Mouse (Mus musculus): ENCODE measurements around the gene Tgif2. TPM values are rescaled to one million over a fixed set of nuclear protein-coding genes. Genes with fewer than 3 reads are reported as not detected.
"Not testable (repeated sequence)": the region's sequence is repeated elsewhere in the genome, so short reads cannot be mapped to it uniquely, and the experiment has no call there.

The Tgif2 gene
- total and polyA plus RNA-seq, 3 experiments, result 16.9 to 43.3 TPM; not detected in 1

- H3K36me3 ChIP-seq (ENCODE audit: control insufficient read depth in 1 of 2, insufficient read depth in 2 of 2, low read length in 2 of 2); H3K79me2 ChIP-seq (ENCODE audit: control insufficient read depth, insufficient read depth, low read length, poor library complexity); H3K4me3 ChIP-seq (ENCODE audit: control insufficient read depth in 1 of 2, insufficient read depth in 1 of 2, low read depth in 2 of 2, low read length in 2 of 2); H3K9me3 ChIP-seq (replicated peaks; ENCODE audit: insufficient read depth, low read length); H3K9ac ChIP-seq (ENCODE audit: control insufficient read depth, low read depth, low read length, poor library complexity, severe bottlenecking); H3K27me3 ChIP-seq (ENCODE audit: control insufficient read depth in 1 of 2, insufficient read depth in 2 of 2, low read length in 2 of 2); H3K4me1 ChIP-seq (ENCODE audit: control insufficient read depth in 1 of 2, insufficient read depth in 2 of 2, low read length in 2 of 2); DNase-seq (ENCODE audit: low read depth, low spot score); H3K27ac ChIP-seq (ENCODE audit: control insufficient read depth, low read depth, low read length): not testable (repeated sequence)
- TF ChIP-seq SMC3 (IDR thresholded peaks at IDR 0.05; ENCODE audit: low read depth, low read length) (peak; percentile 14; the same call in 1 of the 2 replicates), CTCF (IDR thresholded peaks at IDR 0.05 in 2 of 3, conservative IDR thresholded peaks at IDR 0.05 in 1 of 3; ENCODE audit: control insufficient read depth in 1 of 3, insufficient read depth in 1 of 3, low read depth in 2 of 3, low read length in 3 of 3, poor library complexity in 1 of 3, severe bottlenecking in 1 of 3) (peak in 2 of 3 experiments; percentile 10 to 21; a peak in 2 of 6 replicates)
Observed at GRCm38 (mm10) chr2:156853999-156854771, 14.4 kb downstream of the Tgif2 start.

DNA sequence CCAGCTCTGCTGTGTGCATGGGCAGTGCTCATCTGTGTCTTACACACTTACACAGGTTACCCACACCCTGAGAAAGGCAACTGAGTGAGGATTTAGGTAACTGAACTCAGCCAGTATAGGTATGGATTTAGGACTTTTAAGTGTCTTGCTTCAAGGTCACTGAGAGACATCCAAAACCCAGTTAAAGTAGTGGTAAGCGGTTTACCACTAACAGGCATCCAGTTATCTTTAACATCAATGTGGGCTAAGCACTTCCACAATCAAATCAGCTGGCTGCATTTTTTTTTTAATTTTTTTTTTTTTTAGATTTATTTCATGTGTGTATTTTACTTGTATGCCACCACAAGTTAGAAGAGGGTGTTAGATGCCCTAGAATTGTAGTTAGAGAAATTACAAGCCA, 16.5 kb downstream of the Tgif2 start:
- Histone ChIP-seq H3K79me2 (ENCODE audit: control insufficient read depth, insufficient read depth, low read length, poor library complexity) (peaks cover 6% of the 10 kb centered on the region), H3K4me1 (ENCODE audit: control insufficient read depth in 1 of 2, insufficient read depth in 2 of 2, low read length in 2 of 2) (peaks cover 0 to 4% of the 10 kb centered on the region in 2 experiments; a peak in 1 of 4 replicates), H3K27ac (ENCODE audit: control insufficient read depth, low read depth, low read length) (no peak overlapping the region), H3K4me3 (ENCODE audit: control insufficient read depth in 1 of 2, insufficient read depth in 1 of 2, low read depth in 2 of 2, low read length in 2 of 2) (no peak overlapping the region), H3K9ac (ENCODE audit: control insufficient read depth, low read depth, low read length, poor library complexity, severe bottlenecking) (no peak overlapping the region), H3K9me3 (replicated peaks; ENCODE audit: insufficient read depth, low read length) (no peaks in the 10 kb centered on the region), H3K27me3 (ENCODE audit: control insufficient read depth in 1 of 2, insufficient read depth in 2 of 2, low read length in 2 of 2) (no peaks in the 10 kb centered on the region), H3K36me3 (ENCODE audit: control insufficient read depth in 1 of 2, insufficient read depth in 2 of 2, low read length in 2 of 2) (peaks cover 2 to 4% of the 10 kb centered on the region in 2 experiments; a peak in 3 of 4 replicates)
- DNase-seq (ENCODE audit: low read depth, low spot score), result no peak
- TF ChIP-seq SIN3A (IDR thresholded peaks at IDR 0.05; ENCODE audit: low read length) (no peak), USF1 (IDR thresholded peaks at IDR 0.05; ENCODE audit: low read depth, low read length) (no peak), TBP (IDR thresholded peaks at IDR 0.05; ENCODE audit: low read depth, low read length) (no peak), TAL1 (IDR thresholded peaks at IDR 0.05; ENCODE audit: low read length) (no peak), ZNF384 (IDR thresholded peaks at IDR 0.05; ENCODE audit: low read depth, low read length) (peak; percentile 62), MAFK (IDR thresholded peaks at IDR 0.05; ENCODE audit: borderline replicate concordance, low read depth, low read length) (no peak), BHLHE40 (IDR thresholded peaks at IDR 0.05; ENCODE audit: borderline replicate concordance, low read depth, low read length) (no peak)

- Histone ChIP-seq H3K36me3 (ENCODE audit: control insufficient read depth in 1 of 2, insufficient read depth in 2 of 2, low read length in 2 of 2) (peaks cover 2 to 4% of the 10 kb centered on the region in 2 experiments; a peak in 3 of 4 replicates), H3K9me3 (replicated peaks; ENCODE audit: insufficient read depth, low read length) (no peaks in the 10 kb centered on the region), H3K27ac (ENCODE audit: control insufficient read depth, low read depth, low read length) (no peak overlapping the region), H3K4me3 (ENCODE audit: control insufficient read depth in 1 of 2, insufficient read depth in 1 of 2, low read depth in 2 of 2, low read length in 2 of 2) (no peak overlapping the region), H3K79me2 (ENCODE audit: control insufficient read depth, insufficient read depth, low read length, poor library complexity) (peaks cover 13% of the 10 kb centered on the region), H3K27me3 (ENCODE audit: control insufficient read depth in 1 of 2, insufficient read depth in 2 of 2, low read length in 2 of 2) (no peaks in the 10 kb centered on the region), H3K9ac (ENCODE audit: control insufficient read depth, low read depth, low read length, poor library complexity, severe bottlenecking) (no peak overlapping the region), H3K4me1 (ENCODE audit: control insufficient read depth in 1 of 2, insufficient read depth in 2 of 2, low read length in 2 of 2) (peaks cover 0 to 4% of the 10 kb centered on the region in 2 experiments; a peak in 1 of 4 replicates)
- no peak for TF ChIP-seq MYC (IDR thresholded peaks at IDR 0.05; ENCODE audit: low read depth, low read length)
- TF ChIP-seq POLR2AphosphoS5 (IDR thresholded peaks at IDR 0.05; ENCODE audit: borderline replicate concordance, low read depth, low read length), result no peak
- TF ChIP-seq TAL1 (IDR thresholded peaks at IDR 0.05; ENCODE audit: low read length), result no peak
- no peak for TF ChIP-seq HCFC1 (IDR thresholded peaks at IDR 0.05; ENCODE audit: low read depth, low read length)
- TF ChIP-seq POLR2AphosphoS2 (IDR thresholded peaks at IDR 0.05; ENCODE audit: low read length), result no peak
- no peak for TF ChIP-seq MEF2A (IDR thresholded peaks at IDR 0.05; ENCODE audit: extremely low read depth, insufficient replicate concordance, low read depth, low read length, poor library complexity, severe bottlenecking)
- TF ChIP-seq TCF12 (IDR thresholded peaks at IDR 0.05; ENCODE audit: low read depth, low read length), result no peak
- no peak for TF ChIP-seq CHD1 (IDR thresholded peaks at IDR 0.05; ENCODE audit: low read depth, low read length)
- TF ChIP-seq GATA1 (IDR thresholded peaks at IDR 0.05; ENCODE audit: low read depth, low read length), result no peak
- no peak for TF ChIP-seq USF1 (IDR thresholded peaks at IDR 0.05; ENCODE audit: low read depth, low read length)
- DNase-seq (ENCODE audit: low read depth, low spot score), result no peak
Observed at GRCm38 (mm10) chr2:156857385-156857791, 17.6 kb downstream of the Tgif2 start.
